Comparison of ENCODE assay signal across 17 mouse cellular contexts in the genomic region with DNA sequence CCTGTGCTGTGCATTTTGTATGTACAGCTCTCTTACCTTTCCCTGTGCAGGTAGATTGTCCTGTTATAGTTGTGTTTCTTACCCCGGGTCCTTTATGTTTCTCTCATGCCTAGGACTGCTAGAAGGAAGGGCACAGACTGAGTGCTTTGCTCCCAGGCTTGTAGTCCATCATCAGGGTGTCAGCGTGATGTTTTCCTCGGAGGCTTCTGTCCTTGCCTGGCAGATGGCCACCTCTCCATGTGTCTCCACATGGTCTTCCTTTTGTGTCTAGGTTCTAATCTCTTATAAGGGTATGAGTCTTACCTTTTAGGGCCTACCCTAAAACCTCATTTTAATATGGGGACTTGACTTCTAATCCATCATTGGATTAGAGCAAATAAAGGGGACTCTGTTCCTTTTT. TPM values are rescaled to one million over a fixed set of nuclear protein-coding genes. Genes with fewer than 3 reads are reported as not detected.
A peak's percentile ranks its signal among the peaks of the same experiment; 100 is the strongest.
DNase-seq lines count a peak whose midpoint lies in the region; ATAC-seq lines count a peak whose summit lies in the region.
"Had no signal": no experiment of that assay in that cellular context is flagged by ENCODE, and none has a peak within 500 bp of the region (broad histone marks: within the 10 kb centered on the region; RNA-seq: fewer than 3 reads in every experiment).

No protein-coding gene starts in this region.

- no peak overlapping the region for H3K9ac ChIP-seq in liver, embryonic 15.5 days
- H3K9ac ChIP-seq in kidney, embryonic 15.5 days: no peak overlapping the region
- H3K9ac ChIP-seq: embryonic facial prominence, embryonic 13.5 days; forebrain, embryonic 15.5 days; intestine, embryonic 15.5 days had no signal

- no peak for DNase-seq in heart, embryonic 10.5 days (ENCODE audit: low spot score)
- DNase-seq in heart, postnatal 25 days (ENCODE audit: low spot score): no peak
- DNase-seq in left cerebral cortex, postnatal 4 days: peak; percentile 44
- DNase-seq in left cerebral cortex, adult 9 months (ENCODE audit: low spot score in 2 of 2): no peak
- peak; percentile 65 for DNase-seq in cerebellum, adult 9-11 months
- no peak for DNase-seq in lung, postnatal 10 days
- DNase-seq: adrenal gland, postnatal 36 days; gastrocnemius, postnatal 14 days; right cerebral cortex, postnatal 4 days; thymus, postnatal 25 days had no signal

- WGBS in heart, embryonic 10.5 days: 64% methylated on average over 3 of the region's 3 CpGs
- 53% methylated on average over 3 of the region's 3 CpGs for WGBS in liver, embryonic 15.5 days (ENCODE audit: insufficient replicate concordance)
- WGBS in kidney, embryonic 15.5 days: 49% methylated on average over 3 of the region's 3 CpGs

- ATAC-seq in liver, embryonic 15.5 days (ENCODE audit: insufficient read depth): no peak
- ATAC-seq in kidney, embryonic 15.5 days (replicated peaks; ENCODE audit: low FRiP score): no peak
- ATAC-seq: forebrain, embryonic 15.5 days; intestine, embryonic 15.5 days had no signal

- H3K9me3 ChIP-seq in heart, embryonic 10.5 days: no peaks in the 10 kb centered on the region
- no peaks in the 10 kb centered on the region for H3K9me3 ChIP-seq in liver, embryonic 15.5 days (replicated peaks)
- H3K9me3 ChIP-seq in kidney, embryonic 15.5 days (replicated peaks): no peaks in the 10 kb centered on the region
- H3K9me3 ChIP-seq: embryonic facial prominence, embryonic 13.5 days; forebrain, embryonic 15.5 days; G1E; intestine, embryonic 15.5 days had no signal

- peak overlapping the region; percentile 59; the same call in 1 of the 2 replicates for H3K27ac ChIP-seq in heart, embryonic 10.5 days
- peak overlapping the region; percentile 83 for H3K27ac ChIP-seq in liver, embryonic 15.5 days (replicated peaks)
- H3K27ac ChIP-seq in kidney, embryonic 15.5 days: no peak overlapping the region
- H3K27ac ChIP-seq: embryonic facial prominence, embryonic 13.5 days; forebrain, embryonic 15.5 days; intestine, embryonic 15.5 days; kidney, postnatal 0 days had no signal

- no peak overlapping the region for H3K4me3 ChIP-seq in heart, embryonic 10.5 days
- H3K4me3 ChIP-seq in liver, embryonic 15.5 days (replicated peaks): no peak overlapping the region
- no peak overlapping the region for H3K4me3 ChIP-seq in kidney, embryonic 15.5 days (replicated peaks)
- H3K4me3 ChIP-seq: embryonic facial prominence, embryonic 13.5 days; forebrain, embryonic 15.5 days; intestine, embryonic 15.5 days had no signal

- no peaks in the 10 kb centered on the region for H3K36me3 ChIP-seq in heart, embryonic 10.5 days
- H3K36me3 ChIP-seq in liver, embryonic 15.5 days (replicated peaks): no peaks in the 10 kb centered on the region
- H3K36me3 ChIP-seq in kidney, embryonic 15.5 days: no peaks in the 10 kb centered on the region; the same call in 1 of the 2 replicates
- H3K36me3 ChIP-seq: embryonic facial prominence, embryonic 13.5 days; forebrain, embryonic 15.5 days; intestine, embryonic 15.5 days had no signal

- H3K27me3 ChIP-seq in heart, embryonic 10.5 days (ENCODE audit: insufficient read depth, poor library complexity, severe bottlenecking): no peaks in the 10 kb centered on the region
- no peaks in the 10 kb centered on the region for H3K27me3 ChIP-seq in liver, embryonic 15.5 days
- no peaks in the 10 kb centered on the region for H3K27me3 ChIP-seq in kidney, embryonic 15.5 days
- H3K27me3 ChIP-seq: embryonic facial prominence, embryonic 13.5 days; forebrain, embryonic 15.5 days; intestine, embryonic 15.5 days had no signal

- intact Hi-C loops in heart, postnatal 25 days (cut with DNase I): no loop called here
- intact Hi-C loops in left cerebral cortex, postnatal 4 days (cut with DNase I): no loop called here

- peaks cover 48% of the 10 kb centered on the region for H3K4me1 ChIP-seq in heart, embryonic 10.5 days
- H3K4me1 ChIP-seq in liver, embryonic 15.5 days (replicated peaks): peaks cover 78% of the 10 kb centered on the region
- H3K4me1 ChIP-seq in kidney, embryonic 15.5 days: peaks cover 37% of the 10 kb centered on the region

- no peak overlapping the region; the same call in 1 of the 2 replicates for H3K4me2 ChIP-seq in liver, embryonic 15.5 days
- H3K4me2 ChIP-seq in kidney, embryonic 15.5 days: no peak overlapping the region
- H3K4me2 ChIP-seq: embryonic facial prominence, embryonic 13.5 days; forebrain, embryonic 15.5 days; intestine, embryonic 15.5 days had no signal

RNA-seq across cellular contexts. Expression of gene Znrf1, which starts 31.7 kb away (rescaled TPM):
- polyA plus RNA-seq in heart, embryonic 10.5 days (2016; fragmentation: Nextera tagmentation; extraction: Ambion mirVana): 21.3 and 37.0 TPM in 2 replicates
- 10 to 100 TPM; 57.0 to 59.8 TPM for total RNA-seq in heart, postnatal 25 days (2021)
- total RNA-seq in left cerebral cortex, postnatal 4 days (2021): 100 to 1,000 TPM; 191 to 204 TPM
- 6.6 and 8.6 TPM in 2 replicates for polyA plus RNA-seq in liver, embryonic 15.5 days (2015; fragmentation: Nextera tagmentation; extraction: Ambion mirVana)
- 25.2 and 28.6 TPM in 2 replicates for polyA plus RNA-seq in kidney, embryonic 15.5 days (2015; fragmentation: Nextera tagmentation; extraction: Ambion mirVana)

RNA-seq across cellular contexts. Expression of gene Wdr59, which starts 45.7 kb away (rescaled TPM):
- polyA plus RNA-seq in heart, embryonic 10.5 days (2016; fragmentation: Nextera tagmentation; extraction: Ambion mirVana): 4.4 and 5.9 TPM in 2 replicates
- 1 to 10 TPM; 6.3 to 7.4 TPM for total RNA-seq in heart, postnatal 25 days (2021)
- total RNA-seq in left cerebral cortex, postnatal 4 days (2021): 10 to 100 TPM; 23.9 to 25.5 TPM
- polyA plus RNA-seq in liver, embryonic 15.5 days (2015; fragmentation: Nextera tagmentation; extraction: Ambion mirVana): 1.6 and 1.7 TPM in 2 replicates
- polyA plus RNA-seq in kidney, embryonic 15.5 days (2015; fragmentation: Nextera tagmentation; extraction: Ambion mirVana): 6.7 and 7.0 TPM in 2 replicates

Comparison
In these comparisons a context has a peak if more than half of its experiments do, and no peak if none do; other contexts are left out.
1. DNase-seq: peak in left cerebral cortex, postnatal 4 days (single experiment) and cerebellum, adult 9-11 months (single experiment); none in heart, embryonic 10.5 days (single experiment), heart, postnatal 25 days (single experiment), left cerebral cortex, adult 9 months (0 of 2) and lung, postnatal 10 days (single experiment).